Mouse (Mus musculus) liver, embryonic 14.5 days (tissue): Measurements from ENCODE around the gene Fyn. TPM values are rescaled to one million over a fixed set of nuclear protein-coding genes. Genes with fewer than 3 reads are reported as not detected.

Experiments
- ATAC-seq: fragments of 200-750 bp; cut with Nextera tagmentation; 2 replicates; pipeline ENCODE4 v1.8.0; 2017; ENCODE audit warnings: moderate number of reproducible peaks, mild to moderate bottlenecking, moderate library complexity; ENCODE audit not compliant: insufficient read depth
- DNase-seq, 3 experiments: peaks; one replicate each; pipeline ENCODE4 v3.0.0-alpha.2; 2012 to 2013; ENCODE audit warnings: low read depth in 3 of 3, low spot score in 3 of 3
- H3K27ac ChIP-seq: fragments of 300-500 bp; sonication (generic); 2 replicates; pipeline ENCODE4 v1.5.1; 2014; ENCODE audit warnings: moderate library complexity, mild to moderate bottlenecking, control low read depth, inconsistent platforms
- H3K27me3 ChIP-seq: fragments of 300-500 bp; sonication (generic); 2 replicates; pipeline ENCODE4 v1.6.1; 2014; ENCODE audit warnings: mild to moderate bottlenecking, low read length, moderate library complexity; ENCODE audit not compliant: control insufficient read depth, insufficient read depth
- H3K36me3 ChIP-seq: fragments of 300-500 bp; sonication (generic); replicated peaks from 2 replicates; pipeline ENCODE4 v1.6.1; 2014; ENCODE audit warnings: low read depth; ENCODE audit not compliant: control insufficient read depth, insufficient read depth
- H3K4me1 ChIP-seq, 2 experiments: fragments of 200-500 bp in 1 of 2; fragments of 300-500 bp in 1 of 2; sonication (generic) in 1 of 2; replicated peaks; 2 replicates each; pipeline ENCODE4 v1.6.1; 2012 to 2014; ENCODE audit warnings: antibody characterized with exemption in 1 of 2, inconsistent platforms in 1 of 2, low read length in 1 of 2; ENCODE audit not compliant: control insufficient read depth in 2 of 2, insufficient read depth in 2 of 2
- H3K4me2 ChIP-seq: fragments of 300-500 bp; sonication (generic); 2 replicates; pipeline ENCODE4 v1.6.1; 2014; ENCODE audit warnings: low read depth, mild to moderate bottlenecking, control low read depth, moderate library complexity
- H3K4me3 ChIP-seq, 2 experiments: fragments of 200-500 bp in 1 of 2; fragments of 300-500 bp in 1 of 2; sonication (generic) in 1 of 2; 2 replicates each; pipeline ENCODE4 v1.5.1; 2012 to 2014; ENCODE audit warnings: low read depth in 2 of 2, low read length in 2 of 2, mild to moderate bottlenecking in 2 of 2, control low read depth in 1 of 2, inconsistent platforms in 1 of 2, moderate library complexity in 1 of 2; ENCODE audit not compliant: insufficient read depth in 1 of 2
- H3K9ac ChIP-seq: fragments of 300-500 bp; sonication (generic); replicated peaks from 2 replicates; pipeline ENCODE4 v1.6.1; 2014; ENCODE audit warnings: mild to moderate bottlenecking, control low read depth, moderate library complexity
- H3K9me3 ChIP-seq: fragments of 300-500 bp; sonication (generic); 2 replicates; pipeline ENCODE4 v1.6.1; 2016; ENCODE audit warnings: low read length, mixed read lengths; ENCODE audit not compliant: control insufficient read depth
- CTCF ChIP-seq: IDR thresholded peaks from 2 replicates; pipeline ENCODE4 v1.5.1; 2016; ENCODE audit warnings: antibody characterized with exemption, low read depth, control low read depth
- EP300 ChIP-seq: IDR thresholded peaks from 2 replicates; pipeline ENCODE4 v1.6.1; 2016; ENCODE audit warnings: antibody characterized with exemption, low read depth
- WGBS: fragments of 180-500 bp; shearing (Covaris S2); extraction: QIAGEN DNeasy Blood & Tissue Kit; methylation state at CpG from one replicate; pipeline ENCODE4 v1.1.7; 2014; ENCODE audit not compliant: insufficient replicate concordance; 5-methylcytosine and 5-hydroxymethylcytosine counted together
- polyA plus RNA-seq, 2 experiments: library from polyadenylated mRNA; depleted of rRNA in 1 of 2; stranded (reverse) in 1 of 2; unstranded in 1 of 2; fragments of >200 nt; fragmentation: Nextera tagmentation in 1 of 2; extraction: Ambion mirVana in 1 of 2; gene quantifications; 2 replicates each; pipeline versions ENCODE4 v1.2.1 to v1.2.3; 2012 to 2014

Fyn gene
- polyA plus RNA-seq (2012; rRNA removed), result 8.4 and 9.8 TPM in 2 replicates
- polyA plus RNA-seq (2014; fragmentation: Nextera tagmentation; extraction: Ambion mirVana), result 8.2 and 9.1 TPM in 2 replicates

- Histone ChIP-seq H3K36me3 (no peaks in the 10 kb centered on the region), H3K4me3 (peak within 1 kb of the TSS; percentile 55 to 71), H3K9me3 (no peaks in the 10 kb centered on the region), H3K27ac (peak within 1 kb of the TSS; percentile 41), H3K9ac (peak within 1 kb of the TSS; percentile 83), H3K4me2 (peak within 1 kb of the TSS; percentile 83), H3K4me1 (peaks cover 23 to 24% of the 10 kb centered on the region in 2 experiments), H3K27me3 (no peaks in the 10 kb centered on the region)
- 5% methylated on average over 8 of the region's 8 CpGs for WGBS
- ATAC-seq (no peak), DNase-seq (no peak)
- TF ChIP-seq EP300, result no peak
- no peak for TF ChIP-seq CTCF
Observed at GRCm38 (mm10) chr10:39368572-39369135, at the start of gene Fyn. Gene Fyn (plus strand): TSS chr10:39368855.

GRCm38 (mm10) chr10:39320798-39321622 lies 47.6 kb upstream of the Fyn start:
- H3K4me1 ChIP-seq, result no peaks in the 10 kb centered on the region
- no peak overlapping the region for H3K4me3 ChIP-seq
- H3K9me3 ChIP-seq, result no peaks in the 10 kb centered on the region
- DNase-seq (no peak), ATAC-seq (no peak)
- H3K9ac ChIP-seq, result no peak overlapping the region
- no peak for TF ChIP-seq EP300
- no peak for TF ChIP-seq CTCF
- no peaks in the 10 kb centered on the region for H3K27me3 ChIP-seq
- H3K4me2 ChIP-seq, result no peak overlapping the region
- no peaks in the 10 kb centered on the region for H3K36me3 ChIP-seq
- no peak overlapping the region for H3K27ac ChIP-seq
- 63% methylated on average over 17 of the region's 17 CpGs for WGBS

- no peaks in the 10 kb centered on the region for H3K4me1 ChIP-seq
- no peak overlapping the region for H3K4me3 ChIP-seq
- no peak for TF ChIP-seq CTCF
- TF ChIP-seq EP300, result no peak
- no peaks in the 10 kb centered on the region for H3K9me3 ChIP-seq
- no peaks in the 10 kb centered on the region for H3K36me3 ChIP-seq
- H3K4me2 ChIP-seq, result no peak overlapping the region
- DNase-seq, result no peak
- H3K9ac ChIP-seq, result no peak overlapping the region
- no peak for ATAC-seq
- WGBS, result 51% methylated on average over 9 of the region's 9 CpGs
- no peak overlapping the region for H3K27ac ChIP-seq
- H3K27me3 ChIP-seq, result no peaks in the 10 kb centered on the region
Observed at GRCm38 (mm10) chr10:39321623-39321985, 47.1 kb upstream of the Fyn start.

GRCm38 (mm10) chr10:39322143-39322542 lies 46.5 kb upstream of the Fyn start:
- no peak for ATAC-seq
- no peak overlapping the region for H3K9ac ChIP-seq
- no peaks in the 10 kb centered on the region for H3K9me3 ChIP-seq
- TF ChIP-seq EP300 (no peak), CTCF (no peak)
- H3K4me1 ChIP-seq, result no peaks in the 10 kb centered on the region
- H3K36me3 ChIP-seq, result no peaks in the 10 kb centered on the region
- H3K27ac ChIP-seq, result no peak overlapping the region
- no peak overlapping the region for H3K4me3 ChIP-seq
- DNase-seq, result no peak
- H3K27me3 ChIP-seq, result no peaks in the 10 kb centered on the region
- H3K4me2 ChIP-seq, result no peak overlapping the region
- WGBS, result 49% methylated on average over 4 of the region's 4 CpGs

GRCm38 (mm10) chr10:39324291-39324690 lies 44.4 kb upstream of the Fyn start:
- Histone ChIP-seq H3K9ac (no peak overlapping the region), H3K36me3 (no peaks in the 10 kb centered on the region), H3K27ac (no peak overlapping the region), H3K4me2 (no peak overlapping the region), H3K4me1 (no peaks in the 10 kb centered on the region), H3K9me3 (no peaks in the 10 kb centered on the region), H3K27me3 (no peaks in the 10 kb centered on the region), H3K4me3 (no peak overlapping the region)
- ATAC-seq (no peak), DNase-seq (no peak)
- 70% methylated on average over 2 of the region's 2 CpGs for WGBS
- no peak for TF ChIP-seq CTCF
- TF ChIP-seq EP300, result no peak
